Comparison of ENCODE assay signal across 1 mouse cellular context in the genomic region with DNA sequence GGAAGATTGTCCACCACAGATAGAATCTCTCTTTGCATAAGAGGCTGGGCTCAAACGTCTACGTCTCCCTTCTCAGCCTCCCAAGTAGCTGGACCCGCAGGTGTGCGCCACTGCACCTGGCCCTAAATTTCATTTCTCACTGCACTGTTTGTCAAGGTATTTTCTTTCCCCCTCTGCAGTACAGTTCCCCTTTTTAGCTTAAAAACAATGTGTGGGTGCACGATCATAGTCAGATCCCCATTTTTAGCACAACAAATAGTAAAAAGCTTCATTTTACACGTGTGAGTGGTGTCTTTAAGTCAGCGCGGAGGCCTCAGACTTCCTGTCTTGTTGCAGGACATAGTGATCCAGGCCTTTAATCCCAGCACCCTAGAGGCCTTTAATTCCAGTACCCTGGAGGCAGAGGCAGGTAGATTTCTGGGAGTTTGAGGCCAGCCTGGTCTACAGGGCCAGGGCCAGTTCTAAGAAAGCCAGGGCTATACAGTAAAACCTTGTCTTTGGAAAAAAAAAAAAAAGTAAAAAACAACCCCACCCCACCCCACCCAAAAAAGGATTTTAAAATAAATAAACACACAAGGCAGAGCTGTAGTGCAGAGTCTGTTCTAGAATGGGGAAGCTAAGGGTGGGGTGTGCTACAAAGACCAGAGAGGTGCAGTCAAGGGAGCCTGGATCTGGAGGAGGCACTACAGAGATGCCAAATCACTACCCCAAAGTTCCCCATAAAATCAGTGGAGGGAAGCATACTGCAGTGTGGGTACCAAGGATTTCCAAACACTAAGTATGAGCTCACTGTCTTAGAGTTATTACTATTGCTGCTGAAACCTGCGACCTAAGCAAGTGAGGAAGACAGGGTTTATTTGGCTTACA.
A peak's percentile ranks its signal among the peaks of the same experiment; 100 is the strongest.
TF ChIP-seq lines count a peak whose summit lies in the region.

No protein-coding gene starts in this region.

TF ChIP-seq in MEL, 35 proteins besides CTCF, POLR2A, EP300 and RAD21 (continued from another document):
- TF ChIP-seq POLR2AphosphoS5 (IDR thresholded peaks at IDR 0.05; ENCODE audit: borderline replicate concordance, low read depth, low read length): no peak
- TF ChIP-seq HCFC1 (IDR thresholded peaks at IDR 0.05; ENCODE audit: low read depth, low read length): 0 out of 2 replicates have a peak, but pooled peaks have one; percentile 29
- TF ChIP-seq RCOR1 (IDR thresholded peaks at IDR 0.05; ENCODE audit: low read depth, low read length): peak; percentile 60; the same call in 1 of the 2 replicates
